Mouse (Mus musculus): ENCODE measurements around the gene Exosc5.
A peak's percentile ranks its signal among the peaks of the same experiment; 100 is the strongest.

The Exosc5 gene

DNA sequence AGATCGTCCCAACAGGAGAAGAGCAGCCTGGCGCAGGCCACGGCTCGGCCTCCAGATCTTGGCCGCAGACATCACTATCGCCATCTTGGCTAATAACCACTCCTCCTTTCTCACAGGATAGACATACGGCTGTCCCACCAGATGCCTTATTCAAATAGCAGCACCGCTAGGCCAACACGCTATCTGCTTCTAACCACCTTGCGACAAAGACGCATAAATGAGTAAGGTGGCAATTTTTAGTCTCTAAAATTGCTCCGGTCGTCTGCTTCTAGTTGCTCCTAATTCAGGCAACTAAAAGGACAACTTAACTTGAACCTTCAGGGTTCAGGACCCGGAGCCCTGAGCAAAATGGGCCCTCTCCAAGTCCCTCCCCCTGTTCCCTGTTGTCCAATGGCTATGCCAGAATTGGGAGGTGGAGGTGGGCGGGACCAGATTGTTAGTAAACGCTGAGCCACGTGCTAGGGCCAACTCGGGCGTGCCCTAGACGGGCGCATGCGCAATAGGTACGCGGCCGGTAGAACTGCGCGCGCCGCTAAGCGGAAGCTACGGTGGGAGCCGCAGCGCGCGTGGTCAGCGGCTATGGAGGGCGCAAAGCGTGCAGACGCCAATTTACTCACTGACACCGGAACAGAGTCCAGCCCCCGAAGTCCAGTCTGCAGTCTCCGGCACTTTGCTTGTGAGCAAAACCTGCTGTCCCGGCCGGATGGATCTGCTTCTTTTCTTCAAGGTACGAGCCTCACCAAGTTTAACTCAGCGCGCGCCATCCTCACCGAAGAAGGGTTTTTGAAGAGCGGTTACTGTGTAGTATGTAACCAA is at the start of gene Exosc5, which contains the start of gene Bckdha:
TSS of gene Exosc5 (plus strand) at position 508 of the 816 bp plus-strand sequence.
TSS of gene Bckdha (minus strand) at position 325 of the 816 bp plus-strand sequence.
- DNase-seq (ENCODE audit: inconsistent ontology term), result peak; percentile 100

DNA sequence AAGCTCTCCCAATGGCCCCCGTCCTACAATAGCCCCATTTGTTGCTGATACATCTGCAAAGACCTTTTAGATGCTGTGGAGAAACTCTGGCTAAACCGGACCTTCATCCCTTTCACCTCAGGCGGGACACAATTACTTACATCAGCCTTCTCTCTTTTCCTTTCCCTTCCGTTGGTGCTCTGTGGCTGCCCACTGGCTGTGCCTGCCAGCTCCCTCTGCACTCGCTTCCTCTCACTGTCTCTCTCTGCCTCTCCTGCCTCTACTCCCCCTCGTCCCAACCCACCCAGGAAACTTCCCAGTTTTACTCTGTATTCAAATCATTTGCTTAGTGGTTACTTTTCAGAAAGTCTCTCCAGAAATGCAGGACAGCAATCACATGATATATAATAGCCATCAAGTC is 48.9 kb upstream of the Exosc5 start:
- DNase-seq (ENCODE audit: inconsistent ontology term), result no peak

DNA sequence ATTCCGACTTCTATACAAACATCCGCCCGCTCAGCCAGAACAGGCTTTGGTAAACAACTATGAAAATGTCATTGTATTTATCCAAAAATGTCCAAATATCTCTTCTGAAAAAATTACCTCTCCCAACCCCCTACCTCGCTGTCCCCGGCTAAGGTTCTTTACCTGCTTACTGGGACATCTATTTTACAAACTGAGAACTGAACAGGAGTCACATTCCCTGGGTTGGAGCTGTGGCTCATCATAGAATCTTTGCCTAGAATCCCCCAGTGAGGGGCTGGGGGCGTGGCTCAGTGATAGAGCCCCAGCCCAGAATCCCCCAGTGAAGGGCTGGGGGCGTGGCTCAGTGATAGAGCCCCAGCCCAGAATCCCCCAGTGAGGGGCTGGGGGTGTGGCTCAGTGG is 47.5 kb upstream of the Exosc5 start:
- DNase-seq (ENCODE audit: inconsistent ontology term), result no peak

DNA sequence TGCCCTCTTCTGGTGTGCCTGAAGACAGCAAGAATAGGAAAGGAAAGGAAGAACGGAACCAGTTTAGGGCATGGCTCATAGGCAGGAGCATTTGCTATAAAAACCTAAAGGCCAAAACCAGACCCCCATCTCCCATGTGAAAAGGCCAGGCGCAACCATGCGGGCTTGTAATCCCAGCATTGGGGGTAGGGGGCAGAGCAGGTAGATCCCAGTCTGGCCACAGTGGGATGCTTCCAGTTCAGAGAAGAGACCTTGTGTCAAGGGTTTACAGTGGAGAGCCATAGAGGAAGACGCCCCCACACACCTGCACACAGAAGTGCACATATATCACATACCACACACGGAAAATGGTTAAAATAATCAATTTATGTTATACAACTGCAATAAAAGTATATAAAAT is 44.9 kb upstream of the Exosc5 start:
- DNase-seq (ENCODE audit: inconsistent ontology term), result no peak

DNA sequence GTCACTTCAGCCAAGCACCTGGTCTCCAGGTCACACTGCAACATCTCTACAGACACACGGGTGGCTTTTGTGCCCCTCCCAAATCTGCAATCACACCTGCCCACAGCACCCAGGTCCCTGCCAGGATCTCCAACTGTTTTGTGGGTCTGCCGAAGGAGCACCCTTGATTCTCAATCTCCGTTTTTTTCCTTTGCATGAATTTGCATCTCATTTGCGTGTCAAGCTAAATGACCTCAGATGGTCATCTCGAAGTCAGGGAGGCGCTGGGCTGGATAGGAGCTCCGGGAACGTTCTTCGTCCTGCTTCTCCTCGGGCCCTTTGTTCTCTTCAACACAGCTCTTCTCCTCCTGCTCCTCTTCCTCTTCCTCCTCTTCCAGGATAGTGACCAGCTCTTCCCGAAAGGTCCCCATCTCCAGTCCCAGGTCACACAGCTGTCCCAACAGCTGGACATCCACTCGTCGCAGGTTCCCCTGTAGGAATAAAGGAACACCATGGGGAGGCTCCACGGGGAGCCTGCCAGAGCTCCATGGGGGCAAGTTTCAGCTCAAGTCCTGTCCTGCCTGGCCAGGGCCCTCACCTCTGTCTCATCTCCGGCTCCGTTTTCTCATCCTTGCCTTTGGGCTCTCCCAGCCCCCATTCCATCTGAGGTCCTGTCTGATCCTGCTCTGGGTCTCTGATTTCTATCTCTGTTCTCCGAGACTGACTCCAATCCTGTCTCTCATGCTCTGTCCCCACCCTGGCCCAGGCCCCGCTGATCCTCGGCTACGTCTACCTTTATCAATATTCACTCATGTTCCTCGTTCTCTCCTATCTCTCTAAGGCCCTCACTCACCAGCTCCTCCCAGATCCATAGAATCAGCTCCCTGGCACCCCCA is 43.9 kb upstream of the Exosc5 start:
- no peak for DNase-seq (ENCODE audit: inconsistent ontology term)

DNA sequence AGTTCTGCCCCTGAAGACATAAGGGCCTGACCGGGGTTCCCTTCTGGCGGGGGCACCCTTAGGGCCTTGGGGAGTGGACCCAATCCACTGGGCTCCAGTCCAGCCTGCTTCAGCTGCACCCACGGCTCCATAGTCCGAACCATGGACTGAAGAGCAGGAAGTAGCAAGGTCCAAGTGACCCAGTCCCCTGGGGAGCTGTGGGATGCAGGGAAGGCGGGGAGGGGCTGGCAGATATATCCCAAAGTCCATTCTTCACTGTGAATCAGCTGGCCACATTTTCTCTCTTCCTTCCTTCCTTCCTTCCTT is 43.3 kb upstream of the Exosc5 start, which contains the start of gene Erich4:
TSS of gene Erich4 (minus strand) at position 187 of the 306 bp plus-strand sequence.
- DNase-seq (ENCODE audit: inconsistent ontology term), result no peak

DNA sequence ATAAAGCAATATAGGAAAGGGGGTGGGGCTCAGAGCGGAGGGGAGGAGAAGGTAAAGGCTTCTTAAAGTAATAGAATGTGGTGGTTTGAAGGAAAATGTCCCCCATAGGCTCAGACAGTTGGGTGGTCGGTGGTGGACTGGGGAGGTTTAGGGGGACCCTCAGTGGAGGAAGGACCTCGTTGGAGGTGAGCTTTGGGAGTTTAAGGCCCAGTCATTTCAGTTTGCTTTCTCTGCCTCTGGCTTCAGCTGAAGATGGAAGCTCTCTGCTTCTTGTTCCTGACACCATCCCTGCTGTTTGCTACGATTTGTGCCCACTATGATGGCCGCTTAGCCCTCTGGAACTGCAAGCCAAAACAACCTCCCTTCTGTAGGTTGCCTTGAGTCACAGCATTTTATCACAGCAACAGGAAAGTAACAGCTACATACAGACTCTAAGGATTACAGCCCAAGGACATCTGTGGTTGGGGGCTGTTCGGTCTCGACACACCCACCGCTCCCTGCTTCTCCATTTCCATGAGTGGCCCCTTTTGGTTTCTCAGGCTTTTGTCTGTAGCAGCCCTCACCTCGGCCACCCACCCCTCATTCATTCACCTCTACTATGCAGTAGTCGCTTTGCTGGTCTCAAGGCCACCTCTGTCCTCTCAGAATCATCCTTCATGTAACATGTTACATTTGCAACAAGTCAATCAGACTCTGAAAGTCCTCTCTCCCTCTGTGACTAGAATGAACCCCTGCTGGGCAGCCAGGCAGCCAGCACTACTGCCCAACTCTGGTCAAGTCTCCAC is 41.4 kb upstream of the Exosc5 start:
- no peak for DNase-seq (ENCODE audit: inconsistent ontology term)

DNA sequence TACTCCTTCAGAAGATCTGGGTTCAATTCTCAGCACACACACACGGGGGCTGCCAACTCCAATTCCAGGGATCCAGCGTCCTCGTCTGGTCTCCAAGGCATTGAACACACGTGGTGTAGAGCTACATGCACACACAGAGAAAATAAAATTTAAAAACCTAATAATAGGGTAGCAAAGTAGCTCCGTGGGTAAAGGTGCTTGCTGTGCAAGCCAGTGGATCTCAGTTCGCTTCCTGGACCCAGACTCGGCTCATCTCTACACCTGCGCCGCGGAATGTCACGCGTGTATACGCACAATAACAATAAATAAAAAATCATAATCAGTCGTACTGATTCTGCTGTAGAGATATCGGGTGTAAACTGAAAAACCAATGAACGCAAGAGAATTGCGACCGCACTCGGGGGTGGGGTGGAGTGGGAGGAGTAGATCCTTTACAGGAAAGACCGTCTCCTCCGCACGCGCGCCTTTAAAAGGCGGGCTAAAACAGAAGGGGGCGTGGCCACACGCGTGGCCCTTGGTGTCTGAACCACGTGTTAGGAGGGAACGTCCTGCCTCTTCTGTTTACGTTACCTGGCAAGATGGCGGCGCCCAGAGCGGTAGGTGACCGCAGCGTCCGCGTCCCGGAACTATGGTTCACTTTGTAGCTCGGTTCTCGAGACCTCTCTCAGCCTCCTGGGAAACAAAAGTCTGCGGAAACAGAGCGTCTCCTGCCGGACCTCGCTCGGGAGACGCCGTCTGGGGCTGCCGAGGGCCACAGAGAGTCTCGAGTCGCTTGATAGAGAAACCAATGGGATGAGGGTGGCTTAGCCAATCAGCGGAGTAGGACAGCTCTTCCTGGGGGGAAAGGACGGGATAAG is 39.9 kb upstream of the Exosc5 start, which contains the start of gene Dmac2:
TSS of gene Dmac2 (plus strand) at position 550 of the 857 bp plus-strand sequence.
- DNase-seq (ENCODE audit: inconsistent ontology term), result peak; percentile 94

DNA sequence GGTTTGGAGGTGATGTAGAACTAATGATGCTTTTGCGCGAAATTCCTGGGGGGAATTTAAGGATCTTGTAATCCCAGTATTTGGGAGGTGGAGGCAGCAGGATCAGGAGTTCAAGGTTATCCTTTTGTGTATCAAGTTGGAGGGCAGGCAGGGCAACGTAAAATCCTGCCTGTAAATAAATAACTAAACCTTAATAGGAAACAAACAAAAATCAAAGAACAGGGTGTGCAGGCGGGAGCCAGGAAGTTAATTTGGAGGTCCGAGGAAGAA is 39.3 kb upstream of the Exosc5 start:
- no peak for DNase-seq (ENCODE audit: inconsistent ontology term)

DNA sequence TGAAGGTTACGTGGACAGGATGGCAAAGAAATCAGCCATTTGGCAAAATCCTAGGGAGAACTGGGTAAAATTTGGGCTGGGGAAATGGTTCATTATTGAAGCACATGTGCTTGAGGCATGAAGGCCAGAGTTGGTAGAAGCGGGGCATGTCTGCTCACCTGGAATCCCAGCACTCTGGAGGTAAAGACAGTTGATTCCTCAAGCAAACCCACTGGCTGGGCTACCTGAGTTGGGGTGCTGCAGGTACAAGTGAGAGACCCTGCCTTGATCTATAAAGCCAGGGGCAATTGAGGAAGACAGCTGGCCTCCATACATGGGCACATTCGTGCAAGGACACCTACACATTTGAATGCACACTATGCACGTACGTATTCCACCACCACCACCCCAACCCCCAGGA is 38.9 kb upstream of the Exosc5 start:
- no peak for DNase-seq (ENCODE audit: inconsistent ontology term)

DNA sequence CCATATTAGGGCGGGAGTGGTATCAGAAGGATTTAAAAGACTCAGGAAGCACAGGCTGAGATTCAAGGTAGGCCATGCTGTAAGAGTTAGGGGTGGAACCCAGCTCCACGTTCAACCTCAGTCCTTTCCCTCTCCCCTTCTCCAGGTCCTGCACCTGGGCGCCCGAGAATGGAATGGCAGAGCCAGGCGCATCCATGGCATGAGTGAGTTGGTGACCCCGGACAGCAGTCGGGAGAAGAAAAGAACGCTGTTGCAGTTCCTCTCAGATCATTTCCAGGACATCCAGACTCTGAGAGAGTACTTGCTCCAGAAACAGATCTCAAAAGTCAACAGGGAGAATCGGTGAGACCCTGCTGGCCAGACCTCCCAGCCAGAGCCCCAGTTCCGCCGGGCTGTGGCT is 38.2 kb upstream of the Exosc5 start:
- no peak for DNase-seq (ENCODE audit: inconsistent ontology term)

DNA sequence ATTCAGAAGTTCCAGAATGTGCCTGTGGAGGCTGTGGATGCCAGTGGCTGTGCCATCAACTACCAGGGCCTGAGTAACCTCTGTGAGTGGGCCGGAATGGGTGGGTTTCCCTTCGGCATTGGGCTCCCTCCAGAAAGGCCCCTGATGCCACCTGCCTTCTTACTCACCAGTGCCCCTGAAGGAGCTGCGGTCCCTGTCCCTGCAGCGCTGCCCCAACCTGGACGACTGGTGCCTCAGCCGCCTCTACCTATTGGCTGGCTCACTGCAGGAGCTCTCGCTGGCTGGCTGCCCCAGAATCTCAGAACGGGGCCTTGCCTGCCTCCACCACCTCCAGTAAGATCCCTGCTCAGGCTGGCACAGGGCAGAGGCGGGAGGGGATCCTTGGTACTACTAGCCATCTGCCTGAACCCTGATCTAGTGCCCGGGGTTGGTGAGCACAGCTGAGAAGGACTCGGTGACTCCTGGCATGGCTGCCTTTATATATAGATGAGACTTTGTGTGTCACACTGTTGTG is 35.0 kb upstream of the Exosc5 start:
- DNase-seq (ENCODE audit: inconsistent ontology term), result no peak

DNA sequence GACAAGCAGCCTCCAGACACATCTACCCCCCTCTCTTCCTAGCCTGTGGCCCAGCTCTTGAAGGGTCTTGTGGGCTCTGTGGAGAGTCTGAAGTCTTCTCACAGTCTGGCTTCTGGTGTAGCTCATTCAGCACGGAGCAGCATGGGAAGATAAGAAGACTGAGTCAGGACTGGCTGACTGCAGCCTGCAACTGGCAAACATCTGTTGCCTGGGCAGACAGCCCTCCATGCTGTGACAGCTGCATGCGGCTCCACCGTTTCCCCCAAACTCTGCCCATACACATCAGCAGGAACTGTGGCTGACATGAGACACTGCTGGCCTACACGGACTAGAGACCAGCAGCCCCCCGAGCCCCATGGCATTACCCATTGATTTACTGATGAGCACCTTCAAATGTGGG is 34.1 kb upstream of the Exosc5 start:
- DNase-seq (ENCODE audit: inconsistent ontology term), result no peak

DNA sequence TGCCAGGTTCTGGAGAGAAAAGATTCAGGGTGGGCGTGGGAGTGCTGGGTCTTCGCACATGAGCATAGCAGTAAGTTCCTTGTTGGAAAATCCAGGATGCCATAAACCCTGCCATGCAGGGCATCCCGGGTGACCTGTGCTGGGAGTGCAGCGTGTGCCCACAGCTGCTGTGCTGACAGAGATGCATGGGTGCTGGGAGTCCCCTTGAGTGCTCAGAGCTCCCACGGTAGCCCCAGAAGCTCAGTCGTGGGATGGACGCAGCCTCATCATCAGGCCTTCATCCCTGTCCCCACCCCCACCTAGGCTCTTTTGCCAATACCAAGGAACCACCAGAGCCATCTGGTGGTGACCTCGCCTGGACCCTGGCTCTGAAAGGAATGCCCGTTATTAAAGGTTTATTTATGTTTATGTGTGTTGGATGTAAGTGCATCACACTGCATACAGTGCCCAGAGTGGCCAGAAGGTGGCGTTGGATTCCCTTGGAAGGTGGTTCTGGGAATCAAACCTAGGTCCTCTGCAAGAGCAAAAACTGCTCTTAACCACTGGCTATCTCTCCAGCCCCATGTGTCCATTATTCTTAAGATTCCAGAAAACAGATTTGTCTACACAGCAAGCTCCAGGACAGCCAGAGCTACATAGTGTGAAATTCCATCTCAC is 33.2 kb upstream of the Exosc5 start:
- no peak for DNase-seq (ENCODE audit: inconsistent ontology term)

DNA sequence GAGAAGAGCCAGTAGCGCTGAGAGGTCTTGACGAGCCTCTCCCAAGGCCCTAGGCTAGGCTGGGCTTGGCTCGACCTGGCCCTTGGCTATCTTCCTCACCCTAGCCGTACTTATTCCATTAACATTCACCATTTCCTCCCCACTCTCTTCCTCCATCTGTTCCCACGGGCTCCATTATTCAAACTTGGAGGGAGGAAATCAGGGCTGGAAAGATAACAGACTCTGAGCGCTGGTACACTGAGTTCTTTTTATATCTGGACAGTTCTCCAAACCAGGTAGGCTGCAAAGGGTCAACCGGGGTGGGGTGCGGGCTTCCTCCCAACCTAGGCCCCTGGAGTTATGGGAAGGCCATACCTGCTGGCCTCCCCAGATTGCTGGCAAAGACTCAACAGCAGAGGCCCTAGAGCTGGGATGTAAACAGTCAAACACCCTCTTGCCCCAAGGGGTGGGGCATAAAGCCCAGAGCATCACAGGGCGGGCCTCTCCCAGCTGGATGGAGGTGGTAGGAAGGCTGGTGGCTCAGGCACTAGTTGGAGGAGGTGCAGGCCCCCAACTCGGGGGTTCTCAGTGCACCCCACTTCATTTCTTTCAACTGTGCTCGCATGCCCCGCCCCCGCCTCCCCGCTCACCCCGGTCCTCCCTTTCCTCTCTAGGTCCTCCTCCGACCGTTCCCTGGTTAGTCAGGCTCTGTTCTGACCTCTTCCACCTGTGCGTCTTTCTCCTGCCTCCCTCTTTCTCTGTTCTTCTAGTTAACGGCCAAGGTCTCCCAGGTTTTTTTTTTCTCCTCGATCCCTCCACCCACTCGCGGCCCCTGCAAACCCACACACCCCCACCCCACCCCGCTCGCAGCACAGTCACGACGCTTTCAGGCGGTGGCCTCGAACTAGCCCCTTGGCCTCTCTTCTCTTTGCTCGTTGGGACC is 32.2 kb upstream of the Exosc5 start, which contains the start of gene B3gnt8:
TSS of gene B3gnt8 (plus strand) at position 146 of the 922 bp plus-strand sequence.
- no peak for DNase-seq (ENCODE audit: inconsistent ontology term)

DNA sequence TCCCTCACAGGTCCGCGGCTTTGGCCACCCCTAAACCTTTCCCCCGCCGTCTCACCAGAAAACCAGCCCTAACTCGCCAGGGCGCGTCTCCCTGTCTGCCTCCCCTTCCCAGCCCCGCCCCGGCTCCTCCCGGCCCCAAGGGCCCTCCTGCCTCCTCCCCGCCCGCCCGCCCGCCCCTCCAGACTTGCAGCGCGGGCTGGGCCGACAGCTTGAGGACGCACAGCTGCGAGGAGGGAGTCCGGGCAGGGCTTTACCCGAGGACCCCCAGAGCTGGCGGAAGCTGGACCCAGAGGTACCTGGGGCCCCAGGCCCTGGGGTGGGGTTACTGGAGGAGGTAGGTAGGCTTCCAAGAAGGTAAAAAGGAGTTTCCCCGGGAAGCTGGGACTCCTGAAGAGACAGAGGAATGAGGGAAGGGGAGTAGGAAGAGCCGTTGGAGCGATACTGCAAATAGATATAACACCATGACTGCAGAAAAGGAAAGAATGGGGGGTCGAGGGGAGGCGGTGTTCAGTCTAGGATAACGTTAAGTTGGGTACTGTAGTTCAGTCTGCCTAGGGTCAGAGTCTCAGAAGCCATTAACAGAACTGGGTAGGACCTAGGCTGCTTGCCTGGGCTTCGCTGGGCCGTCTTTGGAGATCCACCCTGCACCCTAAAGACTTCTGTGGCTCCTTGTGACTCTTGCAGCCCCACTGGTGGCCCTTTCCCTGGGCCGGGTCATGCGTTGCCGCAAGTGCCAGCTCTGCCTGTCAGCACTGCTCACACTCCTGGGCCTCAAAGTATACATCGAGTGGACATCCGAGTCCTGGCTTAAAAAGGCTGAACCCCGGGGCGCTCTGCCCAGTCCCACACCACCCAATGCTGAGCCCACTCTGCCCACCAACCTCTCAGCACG is 31.3 kb upstream of the Exosc5 start:
- peak; percentile 62 for DNase-seq (ENCODE audit: inconsistent ontology term)

DNA sequence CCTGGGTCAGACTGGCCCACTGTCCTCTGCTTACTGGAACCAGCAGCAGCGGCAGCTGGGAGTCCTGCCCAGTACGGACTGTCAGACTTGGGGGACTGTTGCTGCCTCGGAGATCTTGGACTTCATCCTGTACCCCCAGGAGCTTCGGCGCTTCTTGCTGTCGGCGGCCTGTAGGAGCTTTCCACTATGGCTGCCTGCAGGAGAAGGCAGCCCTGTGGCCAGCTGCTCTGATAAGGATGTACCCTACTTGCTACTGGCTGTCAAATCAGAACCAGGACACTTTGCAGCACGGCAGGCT is 30.7 kb upstream of the Exosc5 start:
- no peak for DNase-seq (ENCODE audit: inconsistent ontology term)

DNA sequence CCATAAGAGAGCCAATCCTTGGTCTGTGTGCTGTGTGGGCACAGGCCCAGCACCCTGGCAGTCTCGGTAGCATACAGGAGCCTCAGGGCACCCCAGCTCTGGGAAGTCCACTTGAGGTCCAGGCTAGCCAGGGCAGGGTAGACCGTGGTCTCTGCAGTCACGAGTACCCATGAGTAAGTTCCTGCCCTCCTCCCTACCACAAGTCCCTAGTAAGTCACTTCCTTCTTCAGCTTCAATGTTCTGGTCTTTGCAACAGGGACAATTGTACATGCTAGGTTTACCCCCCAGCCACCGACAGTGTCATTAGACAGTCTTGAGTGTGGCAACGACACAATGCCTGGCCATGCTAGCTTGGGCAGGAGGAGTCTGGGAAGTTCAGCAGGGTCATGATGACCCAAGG is 26.3 kb upstream of the Exosc5 start:
- DNase-seq (ENCODE audit: inconsistent ontology term), result no peak

DNA sequence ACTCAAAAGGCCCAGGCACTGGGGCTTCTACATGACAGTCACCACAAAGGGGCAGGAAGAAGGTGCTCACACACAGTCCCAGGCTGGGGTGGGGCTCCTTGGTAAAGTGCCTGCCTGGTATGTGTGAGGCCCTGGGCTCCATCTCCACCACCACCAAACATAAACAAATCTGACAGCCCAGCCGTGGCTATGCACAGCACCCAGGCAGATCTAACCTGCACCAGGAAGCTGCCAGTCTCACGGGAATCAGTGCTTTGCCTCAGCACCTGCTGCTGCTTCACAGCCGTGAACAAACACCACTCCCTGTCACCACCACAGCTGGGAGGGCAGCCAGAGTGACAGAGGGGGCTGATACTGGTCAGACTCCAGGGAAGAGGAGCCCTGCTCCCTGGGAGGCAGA is 22.6 kb upstream of the Exosc5 start:
- DNase-seq (ENCODE audit: inconsistent ontology term), result no peak

Measured in Muller cell, postnatal 12 days (primary cell).